Mouse (Mus musculus): ENCODE measurements at regions not wholly inside any gene's neighbourhood (a gene's known extent, or its start where the extent isn't known, plus 50 kb on each side); places are given as distances from the start of the nearest gene placed in this dataset.

DNA sequence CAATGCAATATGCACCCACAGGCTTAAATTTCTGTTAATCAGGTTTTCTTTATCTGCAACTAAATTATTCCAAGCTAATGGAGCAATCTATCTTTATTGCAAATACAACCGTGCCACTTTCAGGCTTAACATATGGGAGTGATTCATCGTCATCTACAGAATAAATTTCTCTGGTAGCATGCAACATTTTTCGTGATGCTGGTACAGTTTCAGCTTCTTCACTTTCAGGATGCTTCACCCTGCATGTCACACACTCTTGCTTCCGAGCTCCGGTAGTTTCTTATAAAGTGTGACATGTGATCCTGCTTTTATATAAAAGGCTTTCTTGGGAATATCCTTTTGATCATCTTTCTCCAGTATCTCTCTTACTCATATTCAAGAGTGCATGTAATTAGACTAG is 2637.4 kb upstream of the Gm7489 start:
- no peaks in the 10 kb centered on the region for H3K27me3 ChIP-seq (replicated peaks)
- no peaks in the 10 kb centered on the region for H3K4me1 ChIP-seq
- no peak overlapping the region for H3K4me3 ChIP-seq (replicated peaks)
- H3K36me3 ChIP-seq (replicated peaks; ENCODE audit: low read length), result no peaks in the 10 kb centered on the region
- no peak for TF ChIP-seq GATA1 (IDR thresholded peaks at IDR 0.05; ENCODE audit: borderline replicate concordance, low read length)
- no peak for TF ChIP-seq FLI1 (IDR thresholded peaks at IDR 0.05; ENCODE audit: low read length)
- H3K9me3 ChIP-seq, result no peaks in the 10 kb centered on the region

DNA sequence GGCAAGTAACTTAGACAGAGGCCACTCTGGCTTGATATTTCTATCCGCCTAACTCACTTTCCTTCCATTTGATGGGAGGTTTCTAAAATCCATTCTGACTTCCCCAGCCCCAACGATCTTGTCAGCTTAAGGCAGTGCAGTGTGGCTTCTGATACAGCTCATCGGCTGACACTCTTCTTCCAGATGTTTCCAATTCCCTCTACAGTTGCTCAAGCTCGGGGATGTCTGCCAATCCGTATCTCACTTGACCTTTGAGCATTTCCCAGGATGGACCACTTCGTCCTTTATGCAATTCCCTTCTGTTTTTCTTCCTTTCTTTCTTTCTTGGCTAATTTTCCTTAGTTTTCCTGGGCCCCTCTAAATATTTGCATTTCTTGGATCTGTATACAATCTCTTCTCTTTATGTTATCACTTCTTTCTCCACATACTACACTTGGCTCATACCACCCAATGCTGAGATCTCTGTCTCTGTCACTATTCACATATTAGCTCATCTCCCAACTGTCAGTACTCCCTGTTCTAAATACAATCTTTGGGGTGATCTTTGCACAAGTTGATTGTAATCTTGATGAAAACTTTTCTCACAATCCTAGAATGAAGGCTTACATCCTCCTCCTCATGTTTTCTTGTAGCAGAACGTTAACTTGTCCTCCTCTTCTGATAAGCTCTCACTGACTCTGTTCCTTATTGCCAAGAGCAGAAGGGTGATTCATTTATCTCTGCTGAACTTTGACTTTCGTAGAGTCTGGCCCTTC is 2636.5 kb upstream of the Gm7489 start:
- Histone ChIP-seq H3K4me1 (no peaks in the 10 kb centered on the region), H3K4me3 (replicated peaks) (no peak overlapping the region), H3K9me3 (no peaks in the 10 kb centered on the region), H3K36me3 (replicated peaks; ENCODE audit: low read length) (no peaks in the 10 kb centered on the region), H3K27me3 (replicated peaks) (no peaks in the 10 kb centered on the region)
- no peak for TF ChIP-seq FLI1 (IDR thresholded peaks at IDR 0.05; ENCODE audit: low read length)

GRCm38 (mm10) chr15:51248789-51249040 is 2636.0 kb upstream of the Gm7489 start:
- Histone ChIP-seq H3K4me1 (no peaks in the 10 kb centered on the region), H3K27me3 (replicated peaks) (no peaks in the 10 kb centered on the region), H3K4me3 (replicated peaks) (no peak overlapping the region), H3K36me3 (replicated peaks; ENCODE audit: low read length) (no peaks in the 10 kb centered on the region), H3K9me3 (no peaks in the 10 kb centered on the region)
- no peak for TF ChIP-seq GATA1 (IDR thresholded peaks at IDR 0.05; ENCODE audit: borderline replicate concordance, low read length)
- TF ChIP-seq FLI1 (IDR thresholded peaks at IDR 0.05; ENCODE audit: low read length), result no peak

- no peaks in the 10 kb centered on the region for H3K27me3 ChIP-seq (replicated peaks)
- H3K36me3 ChIP-seq (replicated peaks; ENCODE audit: low read length), result no peaks in the 10 kb centered on the region
- TF ChIP-seq FLI1 (IDR thresholded peaks at IDR 0.05; ENCODE audit: low read length), result no peak
- no peak for TF ChIP-seq GATA1 (IDR thresholded peaks at IDR 0.05; ENCODE audit: borderline replicate concordance, low read length)
These were observed 2630.6 kb upstream of the Gm7489 start for GRCm38 (mm10) chr15:51254143-51254542.

GRCm38 (mm10) chr15:51255203-51255615 is 2629.5 kb upstream of the Gm7489 start:
- Histone ChIP-seq H3K36me3 (replicated peaks; ENCODE audit: low read length) (no peaks in the 10 kb centered on the region), H3K4me1 (no peaks in the 10 kb centered on the region), H3K27me3 (replicated peaks) (no peaks in the 10 kb centered on the region), H3K9me3 (no peaks in the 10 kb centered on the region), H3K4me3 (replicated peaks) (no peak overlapping the region)
- no peak for TF ChIP-seq FLI1 (IDR thresholded peaks at IDR 0.05; ENCODE audit: low read length)
- no peak for TF ChIP-seq GATA1 (IDR thresholded peaks at IDR 0.05; ENCODE audit: borderline replicate concordance, low read length)

More at GRCm38 (mm10) chr15:51254143-51254542, 2630.6 kb upstream of the Gm7489 start:
- Histone ChIP-seq H3K9me3 (no peaks in the 10 kb centered on the region), H3K4me3 (replicated peaks) (no peak overlapping the region), H3K4me1 (no peaks in the 10 kb centered on the region)

DNA sequence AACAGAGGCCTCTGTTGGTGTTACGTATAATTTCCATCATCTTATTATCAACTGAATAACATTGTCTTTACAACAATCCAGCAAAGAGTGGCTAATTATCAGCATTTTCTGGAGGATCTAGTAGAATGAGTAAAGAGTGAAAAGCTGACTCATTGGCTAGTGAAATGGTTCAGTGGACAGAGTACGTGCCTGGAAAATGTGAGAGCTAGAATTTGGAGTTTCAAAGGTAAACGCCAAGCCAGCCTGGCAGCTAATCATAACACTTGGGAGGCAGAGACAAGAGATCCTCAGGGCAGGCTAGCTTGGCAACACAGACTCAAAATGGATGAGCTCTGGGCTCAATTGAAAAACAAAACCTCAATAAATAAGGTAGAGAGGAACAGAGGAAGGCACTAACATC is 2628.0 kb upstream of the Gm7489 start:
- Histone ChIP-seq H3K4me3 (replicated peaks) (no peak overlapping the region), H3K4me1 (no peaks in the 10 kb centered on the region), H3K36me3 (replicated peaks; ENCODE audit: low read length) (no peaks in the 10 kb centered on the region), H3K27me3 (replicated peaks) (no peaks in the 10 kb centered on the region), H3K9me3 (no peaks in the 10 kb centered on the region)
- TF ChIP-seq GATA1 (IDR thresholded peaks at IDR 0.05; ENCODE audit: borderline replicate concordance, low read length) (no peak), FLI1 (IDR thresholded peaks at IDR 0.05; ENCODE audit: low read length) (no peak)

- Histone ChIP-seq H3K9me3 (no peaks in the 10 kb centered on the region), H3K4me3 (replicated peaks) (no peak overlapping the region), H3K27me3 (replicated peaks) (no peaks in the 10 kb centered on the region), H3K36me3 (replicated peaks; ENCODE audit: low read length) (no peaks in the 10 kb centered on the region), H3K4me1 (no peaks in the 10 kb centered on the region)
- no peak for TF ChIP-seq FLI1 (IDR thresholded peaks at IDR 0.05; ENCODE audit: low read length)
- no peak for TF ChIP-seq GATA1 (IDR thresholded peaks at IDR 0.05; ENCODE audit: borderline replicate concordance, low read length)
These were observed 2620.0 kb upstream of the Gm7489 start for GRCm38 (mm10) chr15:51264599-51265163.

- H3K9me3 ChIP-seq, result no peaks in the 10 kb centered on the region
- H3K27me3 ChIP-seq (replicated peaks), result no peaks in the 10 kb centered on the region
- no peaks in the 10 kb centered on the region for H3K36me3 ChIP-seq (replicated peaks; ENCODE audit: low read length)
- no peak for TF ChIP-seq GATA1 (IDR thresholded peaks at IDR 0.05; ENCODE audit: borderline replicate concordance, low read length)
- TF ChIP-seq FLI1 (IDR thresholded peaks at IDR 0.05; ENCODE audit: low read length), result no peak
- H3K4me1 ChIP-seq, result no peaks in the 10 kb centered on the region
- no peak overlapping the region for H3K4me3 ChIP-seq (replicated peaks)
These were observed 2618.7 kb upstream of the Gm7489 start for GRCm38 (mm10) chr15:51265971-51266370.

GRCm38 (mm10) chr15:51271632-51272312 is 2612.9 kb upstream of the Gm7489 start:
- Histone ChIP-seq H3K27me3 (replicated peaks) (no peaks in the 10 kb centered on the region), H3K36me3 (replicated peaks; ENCODE audit: low read length) (no peaks in the 10 kb centered on the region), H3K9me3 (0 out of 2 replicates have a peak, but pooled peaks cover 2% of the 10 kb centered on the region), H3K4me3 (replicated peaks) (no peak overlapping the region), H3K4me1 (no peaks in the 10 kb centered on the region)
- TF ChIP-seq GATA1 (IDR thresholded peaks at IDR 0.05; ENCODE audit: borderline replicate concordance, low read length), result no peak
- no peak for TF ChIP-seq FLI1 (IDR thresholded peaks at IDR 0.05; ENCODE audit: low read length)

- Histone ChIP-seq H3K27me3 (replicated peaks) (no peaks in the 10 kb centered on the region), H3K4me3 (replicated peaks) (no peak overlapping the region), H3K36me3 (replicated peaks; ENCODE audit: low read length) (no peaks in the 10 kb centered on the region), H3K4me1 (no peaks in the 10 kb centered on the region), H3K9me3 (no peaks in the 10 kb centered on the region)
- TF ChIP-seq GATA1 (IDR thresholded peaks at IDR 0.05; ENCODE audit: borderline replicate concordance, low read length) (no peak), FLI1 (IDR thresholded peaks at IDR 0.05; ENCODE audit: low read length) (no peak)
These were observed 2599.4 kb upstream of the Gm7489 start for GRCm38 (mm10) chr15:51285334-51285733.

Measured in megakaryocyte, embryonic 14.5 days (primary cell).